Mouse (Mus musculus) forebrain, embryonic 15.5 days (tissue): ENCODE measurements at regions not wholly inside any gene's neighbourhood (a gene's known extent, or its start where the extent isn't known, plus 50 kb on each side); places are given as distances from the start of the nearest gene placed in this dataset.

Experiments used
- ATAC-seq: fragments of 200-750 bp; cut with Nextera tagmentation; replicated peaks from 2 replicates; pipeline ENCODE4 v1.8.0; 2017; ENCODE audit warnings: mild to moderate bottlenecking, moderate TSS enrichment, moderate library complexity
- H3K27ac ChIP-seq: fragments of 300-500 bp; sonication (generic); replicated peaks from 2 replicates; pipeline ENCODE4 v1.5.1; 2015; ENCODE audit warnings: mild to moderate bottlenecking, inconsistent platforms
- H3K27me3 ChIP-seq: fragments of 300-500 bp; sonication (generic); 2 replicates; pipeline ENCODE4 v1.6.1; 2015; ENCODE audit warnings: inconsistent platforms
- H3K36me3 ChIP-seq: fragments of 300-500 bp; sonication (generic); 2 replicates; pipeline ENCODE4 v1.6.1; 2015; ENCODE audit warnings: mild to moderate bottlenecking, inconsistent platforms
- H3K4me1 ChIP-seq: fragments of 300-500 bp; sonication (generic); 2 replicates; pipeline ENCODE4 v1.6.1; 2015; ENCODE audit warnings: inconsistent platforms
- H3K4me2 ChIP-seq: fragments of 300-500 bp; sonication (generic); replicated peaks from 2 replicates; pipeline ENCODE4 v1.6.1; 2015; ENCODE audit warnings: mild to moderate bottlenecking, inconsistent platforms
- H3K4me3 ChIP-seq: fragments of 300-500 bp; sonication (generic); 2 replicates; pipeline ENCODE4 v1.5.1; 2015; ENCODE audit warnings: mild to moderate bottlenecking, inconsistent platforms
- H3K9ac ChIP-seq: fragments of 300-500 bp; sonication (generic); replicated peaks from 2 replicates; pipeline ENCODE4 v1.6.1; 2015; ENCODE audit warnings: mild to moderate bottlenecking, inconsistent platforms
- H3K9me3 ChIP-seq: fragments of 300-500 bp; sonication (generic); 2 replicates; pipeline ENCODE4 v1.6.1; 2016; ENCODE audit warnings: inconsistent platforms
- WGBS: fragments of 180-500 bp; shearing (Covaris S2); methylation state at CpG from one replicate; pipeline ENCODE4 v1.1.7; 2015; ENCODE audit warnings: mixed read lengths; 5-methylcytosine and 5-hydroxymethylcytosine counted together

DNA sequence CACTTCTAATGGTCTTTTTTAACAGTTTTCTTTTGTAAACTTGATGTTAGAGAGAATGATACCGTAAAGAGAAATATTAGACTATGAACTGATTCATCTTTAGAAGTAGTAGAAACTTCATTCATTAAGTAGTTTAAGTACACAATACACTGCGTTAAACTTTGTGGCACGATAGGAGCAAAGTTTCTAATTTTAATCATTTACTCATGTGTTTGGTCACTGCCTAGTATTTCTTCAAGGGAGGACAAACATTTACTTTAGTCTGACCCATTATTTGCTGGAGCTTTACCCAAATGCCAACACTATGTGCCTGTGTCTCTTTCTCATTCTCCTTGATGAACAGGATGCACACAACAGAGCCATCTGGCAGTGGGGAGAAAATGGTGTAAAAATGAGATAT lies 200.6 kb downstream of the Chm start:
- H3K9me3 ChIP-seq: no peaks in the 10 kb centered on the region
- H3K4me2 ChIP-seq: no peak overlapping the region
- no peak overlapping the region for H3K27ac ChIP-seq
- no peak for ATAC-seq
- H3K4me3 ChIP-seq: no peak overlapping the region
- H3K9ac ChIP-seq: no peak overlapping the region
- WGBS: 89% methylated on average over 3 of the region's 3 CpGs
- no peaks in the 10 kb centered on the region for H3K4me1 ChIP-seq
- H3K36me3 ChIP-seq: no peaks in the 10 kb centered on the region
- no peaks in the 10 kb centered on the region for H3K27me3 ChIP-seq

DNA sequence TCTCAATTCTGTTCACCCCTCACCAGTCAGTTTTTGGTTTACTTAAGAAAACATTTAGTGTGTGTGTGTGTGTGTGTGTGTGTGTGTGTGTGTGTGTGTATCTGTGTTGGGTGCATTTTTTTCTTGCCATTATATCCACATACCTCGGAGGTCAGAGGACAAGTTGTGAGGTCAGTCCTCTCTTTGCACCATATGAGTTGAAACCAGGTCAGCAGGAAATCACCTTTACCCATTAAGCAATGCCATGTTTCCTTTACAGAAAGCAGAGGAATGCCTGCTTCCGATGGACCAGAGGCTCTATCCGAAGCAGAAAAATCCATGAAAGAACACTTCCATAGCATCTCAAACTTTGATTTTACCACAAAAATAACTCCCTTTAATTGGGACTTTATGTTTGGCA lies 201.2 kb downstream of the Chm start:
- Histone ChIP-seq H3K36me3 (no peaks in the 10 kb centered on the region), H3K4me2 (no peak overlapping the region), H3K27ac (no peak overlapping the region), H3K9ac (no peak overlapping the region), H3K9me3 (no peaks in the 10 kb centered on the region), H3K4me1 (no peaks in the 10 kb centered on the region), H3K4me3 (no peak overlapping the region), H3K27me3 (no peaks in the 10 kb centered on the region)
- WGBS: 90% methylated on average over 3 of the region's 3 CpGs
- ATAC-seq: no peak

DNA sequence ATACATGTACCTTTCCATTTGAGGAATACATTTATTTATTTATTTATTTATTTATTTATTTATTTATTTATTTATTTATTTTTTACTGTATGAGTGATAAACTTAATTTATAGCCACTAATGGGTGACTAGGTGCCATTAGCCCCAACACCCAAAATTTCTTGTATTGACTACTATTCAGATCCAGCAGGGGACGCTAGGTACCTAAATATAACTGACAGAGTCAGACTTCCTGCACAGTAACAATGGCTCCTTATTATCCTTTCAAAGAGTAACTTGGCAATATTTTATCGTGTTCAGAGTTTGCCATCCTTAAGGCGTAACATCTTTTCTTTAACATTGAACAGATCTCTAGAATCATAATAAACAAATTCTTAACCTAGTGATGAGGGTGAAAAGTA lies 206.7 kb downstream of the Chm start:
- H3K4me2 ChIP-seq: no peak overlapping the region
- ATAC-seq: no peak
- H3K9me3 ChIP-seq: no peaks in the 10 kb centered on the region
- no peaks in the 10 kb centered on the region for H3K27me3 ChIP-seq
- 55% methylated on average over 3 of the region's 3 CpGs for WGBS
- no peaks in the 10 kb centered on the region for H3K4me1 ChIP-seq
- no peak overlapping the region for H3K4me3 ChIP-seq
- no peak overlapping the region for H3K27ac ChIP-seq
- H3K36me3 ChIP-seq: no peaks in the 10 kb centered on the region
- no peak overlapping the region for H3K9ac ChIP-seq

DNA sequence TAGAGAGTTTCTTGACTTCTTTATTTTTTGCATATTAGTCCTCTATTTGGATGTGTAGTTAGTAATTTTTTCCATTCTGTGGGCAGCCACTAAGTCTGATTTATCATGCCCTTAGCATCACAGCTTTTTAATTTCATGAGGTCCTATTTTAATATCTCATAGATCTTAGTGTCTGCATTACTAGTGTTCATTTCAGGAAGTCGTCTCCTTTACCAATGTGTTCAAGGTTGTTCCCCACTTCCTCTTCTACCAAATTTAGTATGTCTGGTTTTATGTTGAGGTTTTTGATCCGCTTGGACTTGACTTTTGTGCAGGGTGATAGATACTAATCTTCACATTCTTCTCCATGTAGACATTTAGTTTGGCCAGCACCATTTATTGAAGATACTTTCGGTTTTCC lies 221.2 kb downstream of the Chm start:
- Histone ChIP-seq H3K27ac (no peak overlapping the region), H3K9ac (no peak overlapping the region), H3K9me3 (no peaks in the 10 kb centered on the region), H3K4me1 (no peaks in the 10 kb centered on the region), H3K4me2 (no peak overlapping the region), H3K27me3 (no peaks in the 10 kb centered on the region), H3K4me3 (no peak overlapping the region), H3K36me3 (no peaks in the 10 kb centered on the region)
- WGBS: 81% methylated on average over 3 of the region's 3 CpGs
- ATAC-seq: no peak

DNA sequence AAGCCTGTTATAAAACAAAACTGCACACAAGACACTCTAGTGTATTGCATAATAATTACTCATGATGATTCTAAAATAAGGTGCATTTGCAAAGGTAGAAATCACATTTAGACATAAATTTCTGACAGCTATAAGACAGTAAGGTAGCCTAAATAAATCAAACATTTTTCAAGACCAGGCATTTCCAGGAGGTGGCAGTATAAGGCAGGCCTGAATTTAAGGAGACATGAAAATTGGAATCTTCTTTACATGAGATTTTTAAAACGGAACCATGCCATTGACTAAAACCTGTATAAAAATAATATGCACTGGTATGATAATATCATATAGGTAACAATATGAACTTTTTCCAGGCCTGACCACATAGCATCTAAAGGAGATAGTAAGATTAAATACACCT lies 235.5 kb downstream of the Chm start:
- no peak for ATAC-seq
- Histone ChIP-seq H3K36me3 (no peaks in the 10 kb centered on the region), H3K4me1 (no peaks in the 10 kb centered on the region), H3K27me3 (no peaks in the 10 kb centered on the region), H3K4me2 (no peak overlapping the region), H3K9me3 (no peaks in the 10 kb centered on the region), H3K27ac (no peak overlapping the region), H3K4me3 (no peak overlapping the region), H3K9ac (no peak overlapping the region)
- 46% methylated on average over 1 of the region's 1 CpGs for WGBS

DNA sequence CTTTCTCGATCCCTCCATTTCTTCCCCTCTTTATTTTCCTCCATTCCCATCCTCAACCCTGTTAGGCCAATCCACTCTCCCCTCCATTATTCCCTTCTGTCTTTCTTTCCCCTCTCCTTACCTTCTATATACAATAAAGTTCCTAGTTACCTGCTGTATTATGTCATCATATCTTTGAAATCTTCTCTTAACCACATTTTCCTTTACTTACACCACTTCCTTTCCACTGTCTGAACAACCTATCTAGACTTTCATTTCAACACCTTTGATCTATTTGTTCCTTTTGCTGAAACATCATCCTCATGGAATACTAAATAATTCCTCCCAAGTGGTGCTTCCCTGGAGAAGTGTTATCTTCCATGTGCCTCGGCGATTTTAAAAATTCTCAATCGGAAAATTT lies 237.8 kb downstream of the Chm start:
- no peak for ATAC-seq
- H3K27ac ChIP-seq: no peak overlapping the region
- H3K4me2 ChIP-seq: no peak overlapping the region
- H3K4me1 ChIP-seq: no peaks in the 10 kb centered on the region
- H3K9me3 ChIP-seq: no peaks in the 10 kb centered on the region
- no peak overlapping the region for H3K9ac ChIP-seq
- no peaks in the 10 kb centered on the region for H3K27me3 ChIP-seq
- WGBS: 89% methylated on average over 4 of the region's 4 CpGs
- no peak overlapping the region for H3K4me3 ChIP-seq
- no peaks in the 10 kb centered on the region for H3K36me3 ChIP-seq

DNA sequence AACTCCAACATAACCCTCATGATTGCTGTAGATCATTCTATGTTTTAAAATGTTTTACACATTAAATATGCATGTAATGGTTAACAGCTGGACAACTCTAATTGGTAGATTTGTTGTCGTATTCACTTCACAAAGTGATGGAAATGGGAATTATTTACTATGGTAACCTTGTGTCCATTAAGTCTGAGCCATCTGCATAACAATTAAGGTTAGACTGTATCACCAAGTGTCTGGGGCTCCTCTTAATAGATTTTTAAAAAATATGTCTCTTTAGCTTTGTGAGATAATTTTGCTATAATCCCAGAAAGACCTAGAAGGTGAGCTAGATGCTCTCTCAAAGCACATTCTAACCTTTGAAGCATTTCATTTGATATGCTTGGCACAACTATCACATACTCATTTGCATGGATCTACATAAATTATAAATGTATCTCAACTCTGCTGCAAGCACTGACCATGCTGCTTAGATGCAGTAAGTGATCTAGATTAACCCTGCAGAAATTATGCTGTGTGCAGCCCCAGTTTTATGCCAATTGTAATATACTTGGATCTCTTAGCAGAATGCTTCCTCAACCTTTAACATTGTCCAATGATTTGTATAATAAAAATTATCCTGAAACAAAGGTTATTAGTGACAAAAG lies 227.2 kb upstream of the Pof1b start:
- H3K27ac ChIP-seq: no peak overlapping the region
- no peaks in the 10 kb centered on the region for H3K27me3 ChIP-seq
- no peak overlapping the region for H3K4me3 ChIP-seq
- no peak for ATAC-seq
- no peak overlapping the region for H3K4me2 ChIP-seq
- H3K9ac ChIP-seq: no peak overlapping the region
- H3K9me3 ChIP-seq: no peaks in the 10 kb centered on the region
- 52% methylated on average over 1 of the region's 1 CpGs for WGBS
- H3K4me1 ChIP-seq: no peaks in the 10 kb centered on the region
- H3K36me3 ChIP-seq: no peaks in the 10 kb centered on the region

DNA sequence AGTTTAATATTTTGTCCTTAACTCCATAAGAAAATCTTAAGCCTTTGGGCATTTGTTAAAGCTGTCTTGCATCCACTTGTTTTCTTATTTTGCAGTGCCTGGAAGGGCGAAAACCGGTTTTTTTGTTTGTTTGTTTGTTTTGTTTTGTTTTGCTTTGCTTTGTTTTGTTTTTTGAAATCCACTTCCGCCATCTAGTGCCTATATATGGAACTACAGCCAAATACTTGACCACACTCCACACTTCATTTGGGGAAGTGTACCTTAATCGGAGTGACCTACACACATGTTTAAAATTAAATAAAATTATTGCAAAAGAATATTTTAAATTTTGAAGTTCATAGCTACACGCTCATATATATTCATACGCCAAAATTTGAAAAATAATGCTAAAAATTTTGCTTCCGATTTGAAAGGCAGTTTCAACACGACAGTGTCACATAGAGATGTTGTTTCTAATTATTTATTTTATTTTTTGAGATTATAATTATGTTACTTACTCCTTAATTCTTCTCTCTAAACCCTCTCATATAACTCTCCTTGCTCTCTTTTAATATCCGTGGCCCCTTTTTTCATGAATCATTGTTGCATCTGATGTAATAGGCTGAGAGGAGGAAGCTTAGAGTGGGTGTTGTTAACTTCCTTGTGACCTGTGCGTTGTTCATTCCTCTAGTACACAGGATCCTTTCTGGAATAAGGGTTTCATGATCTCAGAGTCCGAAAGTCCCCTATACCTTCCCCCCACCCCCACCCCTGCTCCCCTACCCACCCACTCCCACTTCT lies 205.4 kb upstream of the Pof1b start:
- 0 out of 2 replicates have a peak, but pooled peaks have one; percentile 35 for ATAC-seq
- H3K27ac ChIP-seq: no peak overlapping the region
- WGBS: 43% methylated on average over 11 of the region's 11 CpGs

DNA sequence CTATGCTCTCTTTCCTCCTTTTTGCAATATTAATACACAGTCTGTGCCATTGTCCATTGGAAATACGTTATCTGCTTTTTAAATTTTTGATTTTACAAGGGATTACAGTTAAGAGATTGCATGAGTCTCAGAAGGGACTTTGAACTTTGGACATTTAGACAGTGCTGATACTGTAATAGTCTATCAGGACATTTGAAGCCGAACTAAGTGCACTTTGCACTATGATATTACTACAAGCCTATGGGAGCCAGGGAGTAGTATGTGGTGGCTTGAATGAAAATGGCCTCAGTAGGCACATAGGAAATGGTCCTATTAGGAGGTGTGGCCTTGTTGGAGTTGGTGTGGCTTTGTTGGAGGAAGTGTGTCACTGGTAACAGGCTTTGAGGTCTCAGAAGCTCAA lies 188.1 kb upstream of the Pof1b start:
- Histone ChIP-seq H3K4me1 (no peaks in the 10 kb centered on the region), H3K9me3 (no peaks in the 10 kb centered on the region), H3K4me2 (no peak overlapping the region), H3K27ac (no peak overlapping the region), H3K9ac (no peak overlapping the region), H3K36me3 (no peaks in the 10 kb centered on the region), H3K27me3 (no peaks in the 10 kb centered on the region), H3K4me3 (no peak overlapping the region)
- ATAC-seq: no peak
- WGBS: 77% methylated on average over 2 of the region's 2 CpGs

More for the DNA sequence above, 205.4 kb upstream of the Pof1b start:
- Histone ChIP-seq H3K4me2 (no peak overlapping the region), H3K9ac (no peak overlapping the region), H3K27me3 (no peaks in the 10 kb centered on the region), H3K4me1 (no peaks in the 10 kb centered on the region), H3K4me3 (no peak overlapping the region), H3K9me3 (no peaks in the 10 kb centered on the region), H3K36me3 (no peaks in the 10 kb centered on the region)
